11 mouse cellular contexts compared by ENCODE assay signal in genomic region chr17:34996411-34997141, GRCm38 (mm10). TPM values are rescaled to one million over a fixed set of nuclear protein-coding genes. Genes with fewer than 3 reads are reported as not detected.
DNase-seq lines count a peak whose midpoint lies in the region; ATAC-seq and TF ChIP-seq lines count a peak whose summit lies in the region.
"Had no signal": no experiment of that assay in that cellular context is flagged by ENCODE, and none has a peak within 500 bp of the region (broad histone marks: within the 10 kb centered on the region; RNA-seq: fewer than 3 reads in every experiment).

No protein-coding gene starts in this region.

- no peak for TF ChIP-seq CTCF in heart, adult 2 months (IDR thresholded peaks at IDR 0.05)

- no peaks in the 10 kb centered on the region for H3K79me2 ChIP-seq in heart, adult 2 months (replicated peaks; ENCODE audit: control insufficient read depth, insufficient read depth, low read length)

- no peaks in the 10 kb centered on the region for H3K27me3 ChIP-seq in heart, embryonic 11.5 days (ENCODE audit: control insufficient read depth, insufficient read depth, low read length)
- H3K27me3 ChIP-seq in heart, adult 2 months (ENCODE audit: control insufficient read depth, insufficient read depth, low read length) = no peaks in the 10 kb centered on the region
- H3K27me3 ChIP-seq in megakaryocyte, embryonic 14.5 days (replicated peaks) = no peaks in the 10 kb centered on the region
- no peaks in the 10 kb centered on the region for H3K27me3 ChIP-seq in liver, embryonic 16.5 days (ENCODE audit: control insufficient read depth, insufficient read depth, low read depth, low read length)
- H3K27me3 ChIP-seq: embryonic facial prominence, embryonic 15.5 days had no signal

- no peak for DNase-seq in heart, adult 2 months
- no peak for DNase-seq in frontal cortex, postnatal 10 days (ENCODE audit: low spot score in 2 of 2)
- DNase-seq: B cell, adult 2 months; layer of hippocampus, adult 9-11 months had no signal

- intact Hi-C loops in heart, adult 2 months (cut with DNase I) = no loop called here

- TF ChIP-seq EP300 in heart, adult 2 months (IDR thresholded peaks at IDR 0.05; ENCODE audit: insufficient read depth, low read depth, low read length) = no peak

- no peak overlapping the region for H3K9ac ChIP-seq in heart, embryonic 11.5 days (ENCODE audit: low read depth, low read length)
- no peak overlapping the region for H3K9ac ChIP-seq in heart, adult 2 months (ENCODE audit: low read depth, low read length)
- H3K9ac ChIP-seq in liver, embryonic 16.5 days (ENCODE audit: low read depth, low read length) = peak overlapping the region; percentile 29; the same call in 1 of the 2 replicates
- H3K9ac ChIP-seq: embryonic facial prominence, embryonic 15.5 days had no signal

- peaks cover 6% of the 10 kb centered on the region; the same call in 1 of the 2 replicates for H3K36me3 ChIP-seq in heart, embryonic 11.5 days (ENCODE audit: control insufficient read depth, insufficient read depth, low read length)
- no peaks in the 10 kb centered on the region for H3K36me3 ChIP-seq in heart, adult 2 months (ENCODE audit: control insufficient read depth, insufficient read depth, low read length)
- H3K36me3 ChIP-seq in megakaryocyte, embryonic 14.5 days (replicated peaks; ENCODE audit: low read length) = peaks cover 37% of the 10 kb centered on the region
- H3K36me3 ChIP-seq in liver, embryonic 16.5 days (ENCODE audit: control insufficient read depth, insufficient read depth) = peaks cover 10% of the 10 kb centered on the region

- H3K4me3 ChIP-seq in heart, embryonic 11.5 days (ENCODE audit: low read depth, low read length) = no peak overlapping the region
- no peak overlapping the region for H3K4me3 ChIP-seq in heart, adult 2 months
- H3K4me3 ChIP-seq in megakaryocyte, embryonic 14.5 days (replicated peaks) = peak overlapping the region; percentile 39
- H3K4me3 ChIP-seq in liver, embryonic 16.5 days (ENCODE audit: low read depth, low read length) = peak overlapping the region; percentile 82
- H3K4me3 ChIP-seq: embryonic facial prominence, embryonic 15.5 days had no signal

- H3K4me2 ChIP-seq in heart, embryonic 11.5 days = peak overlapping the region; percentile 99
- H3K4me2 ChIP-seq in liver, embryonic 16.5 days (ENCODE audit: low read depth, low read length) = peak overlapping the region; percentile 95
- H3K4me2 ChIP-seq: embryonic facial prominence, embryonic 15.5 days had no signal

- peaks cover 9% of the 10 kb centered on the region for H3K4me1 ChIP-seq in heart, embryonic 11.5 days (ENCODE audit: control insufficient read depth, insufficient read depth, low read length)
- H3K4me1 ChIP-seq in heart, adult 2 months (ENCODE audit: control insufficient read depth, insufficient read depth, low read length) = peaks cover 2% of the 10 kb centered on the region
- peaks cover 43% of the 10 kb centered on the region for H3K4me1 ChIP-seq in megakaryocyte, embryonic 14.5 days
- H3K4me1 ChIP-seq in liver, embryonic 16.5 days (ENCODE audit: control insufficient read depth, low read depth, low read length) = peaks cover 28% of the 10 kb centered on the region

- no peak overlapping the region for H3K27ac ChIP-seq in heart, embryonic 11.5 days (ENCODE audit: low read depth, low read length)
- H3K27ac ChIP-seq in heart, adult 2 months = no peak overlapping the region
- peak overlapping the region; percentile 51 for H3K27ac ChIP-seq in liver, embryonic 16.5 days (ENCODE audit: low read length)
- H3K27ac ChIP-seq: embryonic facial prominence, embryonic 15.5 days had no signal

- 88% methylated on average over 12 of the region's 14 CpGs for WGBS in heart, embryonic 11.5 days (ENCODE audit: insufficient replicate concordance)
- 80% methylated on average over 14 of the region's 14 CpGs for WGBS in heart, adult 2 months
- 68% methylated on average over 12 of the region's 14 CpGs for WGBS in liver, embryonic 16.5 days (ENCODE audit: insufficient replicate concordance)

- H3K9me3 ChIP-seq in heart, embryonic 11.5 days (replicated peaks; ENCODE audit: control insufficient read depth, low read length) = no peaks in the 10 kb centered on the region
- no peaks in the 10 kb centered on the region for H3K9me3 ChIP-seq in megakaryocyte, embryonic 14.5 days
- no peaks in the 10 kb centered on the region for H3K9me3 ChIP-seq in liver, embryonic 16.5 days (replicated peaks; ENCODE audit: control insufficient read depth, low read length)
- H3K9me3 ChIP-seq: embryonic facial prominence, embryonic 15.5 days had no signal

- TF ChIP-seq POLR2A in heart, adult 2 months (IDR thresholded peaks at IDR 0.05; ENCODE audit: insufficient read depth, low read depth, low read length) = no peak

- no peak for ATAC-seq in heart, embryonic 11.5 days (replicated peaks; ENCODE audit: insufficient number of reproducible peaks, low FRiP score, low TSS enrichment)
- ATAC-seq in megakaryocyte, adult 5-6 weeks (ENCODE audit: poor library complexity, severe bottlenecking) = no peak
- ATAC-seq in erythroblast, adult 5-6 weeks (replicated peaks; ENCODE audit: low FRiP score, poor library complexity, severe bottlenecking) = peak; percentile 32; the same call in 1 of the 2 replicates
- no peak for ATAC-seq in liver, embryonic 16.5 days (ENCODE audit: low read depth)
- no peak for ATAC-seq in inflammation-experienced regulatory T-cells, adult 6 months

RNA-seq across cellular contexts. Expression of gene Vars, which starts 4.2 kb away (rescaled TPM):
- polyA plus RNA-seq in heart, embryonic 11.5 days (2014; fragmentation: Nextera tagmentation; extraction: Ambion mirVana) = 55.7 and 59.7 TPM in 2 replicates
- total RNA-seq in heart, adult 2 months (2021) = 10 to 100 TPM; 27.0 to 28.5 TPM
- polyA plus RNA-seq in heart, adult 2 months (2012; rRNA removed) = 32.7 and 39.2 TPM in 2 replicates
- polyA plus RNA-seq in megakaryocyte, embryonic 14.5 days (2012; ENCODE audit: insufficient read depth, low replicate concordance) = 188 and 650 TPM in 2 replicates
- total RNA-seq in megakaryocyte, adult 5-6 weeks (2015) = 42.2 and 61.8 TPM in 2 replicates
- 110 and 165 TPM in 2 replicates for total RNA-seq in megakaryocyte, adult 5-6 weeks (2017)
- 24.4 and 33.4 TPM in 2 replicates for total RNA-seq in erythroblast, adult 5-6 weeks (2015; ENCODE audit: low replicate concordance)
- total RNA-seq in erythroblast, adult 5-6 weeks (2017; ENCODE audit: low replicate concordance) = 37.4 and 45.0 TPM in 2 replicates
- 82.2 and 90.1 TPM in 2 replicates for polyA plus RNA-seq in liver, embryonic 16.5 days (2015; fragmentation: Nextera tagmentation; extraction: Ambion mirVana)
- 10 to 100 TPM; 27.2 to 30.9 (median 30.8) TPM for polyA plus RNA-seq in inflammation-experienced regulatory T-cells, adult 6 months (2017; shearing (Covaris generic))

RNA-seq across cellular contexts. Expression of gene Lsm2, which starts 14.9 kb away (rescaled TPM):
- 162 and 169 TPM in 2 replicates for polyA plus RNA-seq in heart, embryonic 11.5 days (2014; fragmentation: Nextera tagmentation; extraction: Ambion mirVana)
- 10 to 100 TPM; 17.3 to 21.3 TPM for total RNA-seq in heart, adult 2 months (2021)
- 50.7 and 58.0 TPM in 2 replicates for polyA plus RNA-seq in heart, adult 2 months (2012; rRNA removed)
- 64.3 and 95.0 TPM in 2 replicates for polyA plus RNA-seq in megakaryocyte, embryonic 14.5 days (2012; ENCODE audit: insufficient read depth, low replicate concordance)
- total RNA-seq in megakaryocyte, adult 5-6 weeks (2015) = 85.8 and 141 TPM in 2 replicates
- total RNA-seq in megakaryocyte, adult 5-6 weeks (2017) = 13.2 and 31.2 TPM in 2 replicates
- total RNA-seq in erythroblast, adult 5-6 weeks (2015; ENCODE audit: low replicate concordance) = 46.8 and 50.3 TPM in 2 replicates
- 11.2 and 16.7 TPM in 2 replicates for total RNA-seq in erythroblast, adult 5-6 weeks (2017; ENCODE audit: low replicate concordance)
- 97.6 and 103 TPM in 2 replicates for polyA plus RNA-seq in liver, embryonic 16.5 days (2015; fragmentation: Nextera tagmentation; extraction: Ambion mirVana)
- 10 to 100 TPM; 37.7 to 67.4 (median 40.0) TPM for polyA plus RNA-seq in inflammation-experienced regulatory T-cells, adult 6 months (2017; shearing (Covaris generic))

RNA-seq across cellular contexts. Expression of gene Vwa7, which starts 19.8 kb away (rescaled TPM):
- 0.20 and 0.27 TPM in 2 replicates for polyA plus RNA-seq in heart, embryonic 11.5 days (2014; fragmentation: Nextera tagmentation; extraction: Ambion mirVana)
- total RNA-seq in heart, adult 2 months (2021) = 10 to 100 TPM; 10.0 to 10.9 TPM
- polyA plus RNA-seq in heart, adult 2 months (2012; rRNA removed) = 7.5 and 10.2 TPM in 2 replicates
- polyA plus RNA-seq in megakaryocyte, embryonic 14.5 days (2012; ENCODE audit: insufficient read depth, low replicate concordance) = 0.38 and 0.40 TPM in 2 replicates
- 0.07 TPM in 1 of 2 replicates, not detected in the other for total RNA-seq in megakaryocyte, adult 5-6 weeks (2015)
- 0.11 TPM in 1 of 2 replicates, not detected in the other for total RNA-seq in megakaryocyte, adult 5-6 weeks (2017)
- not detected in 2 replicates for total RNA-seq in erythroblast, adult 5-6 weeks (2015; ENCODE audit: low replicate concordance)
- total RNA-seq in erythroblast, adult 5-6 weeks (2017; ENCODE audit: low replicate concordance) = not detected in 2 replicates
- 0.09 and 0.13 TPM in 2 replicates for polyA plus RNA-seq in liver, embryonic 16.5 days (2015; fragmentation: Nextera tagmentation; extraction: Ambion mirVana)
- polyA plus RNA-seq in inflammation-experienced regulatory T-cells, adult 6 months (2017; shearing (Covaris generic)) = under 1 TPM in 2 of 3 experiments, not detected in 1; 0.10 to 0.28 TPM

RNA-seq across cellular contexts. Expression of gene Hspa1l, which starts 24.1 kb away (rescaled TPM):
- polyA plus RNA-seq in heart, embryonic 11.5 days (2014; fragmentation: Nextera tagmentation; extraction: Ambion mirVana) = 1.7 and 4.0 TPM in 2 replicates
- 10 to 100 TPM in 1 of 2 experiments, 1 to 10 TPM in 1; 8.3 to 10.9 TPM for total RNA-seq in heart, adult 2 months (2021)
- polyA plus RNA-seq in heart, adult 2 months (2012; rRNA removed) = 3.6 and 6.6 TPM in 2 replicates
- polyA plus RNA-seq in megakaryocyte, embryonic 14.5 days (2012; ENCODE audit: insufficient read depth, low replicate concordance) = not detected in 2 replicates
- total RNA-seq in megakaryocyte, adult 5-6 weeks (2015) = not detected in 2 replicates
- total RNA-seq in megakaryocyte, adult 5-6 weeks (2017) = 0.22 TPM in 1 of 2 replicates, not detected in the other
- total RNA-seq in erythroblast, adult 5-6 weeks (2015; ENCODE audit: low replicate concordance) = not detected in 2 replicates
- total RNA-seq in erythroblast, adult 5-6 weeks (2017; ENCODE audit: low replicate concordance) = not detected in 2 replicates
- 0.21 and 0.27 TPM in 2 replicates for polyA plus RNA-seq in liver, embryonic 16.5 days (2015; fragmentation: Nextera tagmentation; extraction: Ambion mirVana)
- not detected for polyA plus RNA-seq in inflammation-experienced regulatory T-cells, adult 6 months (2017; shearing (Covaris generic))

RNA-seq across cellular contexts. Expression of gene Hspa1a, which starts 24.6 kb away (rescaled TPM):
- 1.9 and 2.5 TPM in 2 replicates for polyA plus RNA-seq in heart, embryonic 11.5 days (2014; fragmentation: Nextera tagmentation; extraction: Ambion mirVana)
- total RNA-seq in heart, adult 2 months (2021) = 1 to 10 TPM; 3.3 to 9.8 TPM
- polyA plus RNA-seq in heart, adult 2 months (2012; rRNA removed) = 3.0 and 5.9 TPM in 2 replicates
- 1.5 and 2.0 TPM in 2 replicates for polyA plus RNA-seq in megakaryocyte, embryonic 14.5 days (2012; ENCODE audit: insufficient read depth, low replicate concordance)
- total RNA-seq in megakaryocyte, adult 5-6 weeks (2015) = 10.8 and 12.4 TPM in 2 replicates
- total RNA-seq in megakaryocyte, adult 5-6 weeks (2017) = 29.2 and 32.0 TPM in 2 replicates
- total RNA-seq in erythroblast, adult 5-6 weeks (2015; ENCODE audit: low replicate concordance) = 1.5 and 2.9 TPM in 2 replicates
- 5.0 and 5.4 TPM in 2 replicates for total RNA-seq in erythroblast, adult 5-6 weeks (2017; ENCODE audit: low replicate concordance)
- 0.87 and 1.5 TPM in 2 replicates for polyA plus RNA-seq in liver, embryonic 16.5 days (2015; fragmentation: Nextera tagmentation; extraction: Ambion mirVana)
- polyA plus RNA-seq in inflammation-experienced regulatory T-cells, adult 6 months (2017; shearing (Covaris generic)) = 1 to 10 TPM in 2 of 3 experiments, under 1 TPM in 1; 0.74 to 2.3 (median 1.1) TPM

Comparison
In these comparisons a context has a peak if more than half of its experiments do, and no peak if none do; other contexts are left out.
1. H3K4me3 ChIP-seq: peak in megakaryocyte, embryonic 14.5 days (single experiment) and liver, embryonic 16.5 days (single experiment); none in heart, embryonic 11.5 days (single experiment) and heart, adult 2 months (single experiment).